Mouse (Mus musculus) neural tube, embryonic 15.5 days (tissue): ENCODE results near the gene Gabarap. TPM values are rescaled to one million over a fixed set of nuclear protein-coding genes. Genes with fewer than 3 reads are reported as not detected.

Source experiments
- ATAC-seq: fragments of 200-750 bp; cut with Nextera tagmentation; 2 replicates; pipeline ENCODE4 v1.8.0; 2017; ENCODE audit warnings: mild to moderate bottlenecking, moderate TSS enrichment, moderate library complexity; ENCODE audit not compliant: low FRiP score
- H3K27ac ChIP-seq: fragments of 300-500 bp; sonication (generic); replicated peaks from 2 replicates; pipeline ENCODE4 v1.5.1; 2015; ENCODE audit warnings: mild to moderate bottlenecking, inconsistent platforms
- H3K27me3 ChIP-seq: fragments of 300-500 bp; sonication (generic); replicated peaks from 2 replicates; pipeline ENCODE4 v1.6.1; 2015; ENCODE audit warnings: inconsistent platforms
- H3K36me3 ChIP-seq: fragments of 300-500 bp; sonication (generic); 2 replicates; pipeline ENCODE4 v1.6.1; 2015; ENCODE audit warnings: inconsistent platforms
- H3K4me1 ChIP-seq: fragments of 300-500 bp; sonication (generic); 2 replicates; pipeline ENCODE4 v1.6.1; 2015; ENCODE audit warnings: inconsistent platforms
- H3K4me2 ChIP-seq: fragments of 300-500 bp; sonication (generic); 2 replicates; pipeline ENCODE4 v1.6.1; 2015; ENCODE audit warnings: inconsistent platforms, mild to moderate bottlenecking, moderate library complexity
- H3K4me3 ChIP-seq: fragments of 300-500 bp; sonication (generic); replicated peaks from 2 replicates; pipeline ENCODE4 v1.5.1; 2015; ENCODE audit warnings: mild to moderate bottlenecking, inconsistent platforms
- H3K9ac ChIP-seq: fragments of 300-500 bp; sonication (generic); replicated peaks from 2 replicates; pipeline ENCODE4 v1.6.1; 2015; ENCODE audit warnings: mild to moderate bottlenecking, inconsistent platforms
- H3K9me3 ChIP-seq: fragments of 300-500 bp; sonication (generic); replicated peaks from 2 replicates; pipeline ENCODE4 v1.6.1; 2016; ENCODE audit warnings: inconsistent platforms
- WGBS: fragments of 180-500 bp; shearing (Covaris S2); methylation state at CpG from one replicate; pipeline ENCODE4 v1.1.7; 2015; ENCODE audit warnings: mixed read lengths; 5-methylcytosine and 5-hydroxymethylcytosine counted together
- polyA plus RNA-seq: library from polyadenylated mRNA; unstranded; fragments of >200 nt; fragmentation: Nextera tagmentation; extraction: Ambion mirVana; gene quantifications from 2 replicates; pipeline ENCODE4 v1.2.1, GENCODE M21; 2015

Gene Gabarap
- polyA plus RNA-seq, 1 experiment from 2014 or later = 565 TPM

DNA sequence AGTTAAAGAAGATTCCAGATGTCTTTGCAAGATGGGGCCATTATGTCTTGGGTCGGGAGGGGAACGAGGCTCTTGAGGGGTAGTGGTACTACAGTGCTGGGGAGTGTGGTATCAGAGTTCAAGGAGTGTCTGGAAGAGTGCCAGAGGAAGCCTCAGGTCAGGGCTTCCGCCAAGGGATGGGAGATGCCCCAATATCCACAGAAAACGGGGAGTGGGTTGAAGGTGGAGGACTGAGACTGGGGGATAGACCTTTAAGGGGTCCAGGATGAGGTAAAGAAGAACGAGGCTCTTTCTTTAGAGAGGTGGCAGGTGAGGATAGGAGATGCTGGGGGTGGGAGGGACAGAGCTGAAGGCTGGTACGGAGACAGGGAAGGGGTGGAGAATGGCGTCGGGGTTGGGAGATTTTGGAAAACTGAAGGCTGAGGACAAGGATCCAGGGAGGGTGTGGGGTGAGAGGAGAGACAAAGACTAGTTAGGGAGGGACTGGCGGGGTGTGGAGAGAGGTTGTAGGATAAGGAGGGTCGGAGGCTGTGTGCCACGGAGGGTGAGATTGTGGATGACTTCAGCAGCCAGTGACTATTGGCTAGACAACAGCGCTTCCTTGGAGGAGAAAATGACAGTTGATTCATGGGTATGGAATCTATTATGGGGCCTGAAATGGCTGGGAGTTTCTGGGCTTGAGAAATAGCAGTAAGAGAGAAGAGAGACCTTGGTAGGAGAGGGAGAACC, 37.6 kb downstream of the Gabarap start:
- WGBS = 20% methylated on average over 12 of the region's 12 CpGs
- Histone ChIP-seq H3K36me3 (peaks cover 33% of the 10 kb centered on the region), H3K4me3 (peak overlapping the region; percentile 37), H3K27ac (peak overlapping the region; percentile 96), H3K4me2 (peak overlapping the region; percentile 67), H3K4me1 (peaks cover 71% of the 10 kb centered on the region), H3K9me3 (no peaks in the 10 kb centered on the region), H3K9ac (peak overlapping the region; percentile 46), H3K27me3 (no peaks in the 10 kb centered on the region)
- ATAC-seq = peak; percentile 26

DNA sequence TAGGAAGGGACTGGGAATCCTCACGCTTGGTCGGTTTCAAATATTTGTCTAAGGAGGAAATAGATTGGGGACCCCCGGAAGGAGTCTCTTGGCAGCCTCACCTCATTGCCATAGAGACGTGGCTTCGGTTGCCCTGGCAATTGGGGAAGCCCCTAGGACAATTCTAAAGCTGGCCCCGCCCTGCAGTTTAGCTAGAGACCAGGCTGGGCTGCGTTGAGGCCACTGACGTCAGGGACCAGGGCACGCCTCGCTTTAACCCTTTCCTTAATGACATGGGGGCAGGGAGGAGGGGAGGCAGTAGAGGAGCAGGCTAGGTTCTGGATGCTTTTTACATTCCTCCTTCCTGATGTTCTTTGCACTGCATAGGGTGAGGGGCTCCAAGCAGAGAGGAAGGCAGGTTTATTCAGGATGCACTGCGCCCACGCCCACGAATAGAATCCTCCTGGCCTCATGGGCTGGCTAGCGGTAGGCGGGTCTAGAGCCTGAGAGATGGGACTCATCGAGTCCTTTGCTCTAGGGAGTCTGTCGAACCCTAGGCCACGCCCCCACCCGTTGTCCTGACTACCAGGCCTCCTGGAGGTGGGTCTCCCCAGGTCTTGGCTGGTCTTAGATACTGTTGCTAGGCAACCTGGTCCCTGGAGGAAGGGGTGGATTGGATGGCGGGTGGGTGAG, 38.3 kb downstream of the Gabarap start:
- peaks cover 37% of the 10 kb centered on the region for H3K36me3 ChIP-seq
- H3K4me2 ChIP-seq = peak overlapping the region; percentile 67
- ATAC-seq = peak; percentile 91
- peak overlapping the region; percentile 96 for H3K27ac ChIP-seq
- peaks cover 65% of the 10 kb centered on the region for H3K4me1 ChIP-seq
- H3K9ac ChIP-seq = peak overlapping the region; percentile 46
- WGBS = under 1% methylated on average over 20 of the region's 20 CpGs
- peak overlapping the region; percentile 37 for H3K4me3 ChIP-seq
- H3K27me3 ChIP-seq = no peaks in the 10 kb centered on the region
- no peaks in the 10 kb centered on the region for H3K9me3 ChIP-seq

DNA sequence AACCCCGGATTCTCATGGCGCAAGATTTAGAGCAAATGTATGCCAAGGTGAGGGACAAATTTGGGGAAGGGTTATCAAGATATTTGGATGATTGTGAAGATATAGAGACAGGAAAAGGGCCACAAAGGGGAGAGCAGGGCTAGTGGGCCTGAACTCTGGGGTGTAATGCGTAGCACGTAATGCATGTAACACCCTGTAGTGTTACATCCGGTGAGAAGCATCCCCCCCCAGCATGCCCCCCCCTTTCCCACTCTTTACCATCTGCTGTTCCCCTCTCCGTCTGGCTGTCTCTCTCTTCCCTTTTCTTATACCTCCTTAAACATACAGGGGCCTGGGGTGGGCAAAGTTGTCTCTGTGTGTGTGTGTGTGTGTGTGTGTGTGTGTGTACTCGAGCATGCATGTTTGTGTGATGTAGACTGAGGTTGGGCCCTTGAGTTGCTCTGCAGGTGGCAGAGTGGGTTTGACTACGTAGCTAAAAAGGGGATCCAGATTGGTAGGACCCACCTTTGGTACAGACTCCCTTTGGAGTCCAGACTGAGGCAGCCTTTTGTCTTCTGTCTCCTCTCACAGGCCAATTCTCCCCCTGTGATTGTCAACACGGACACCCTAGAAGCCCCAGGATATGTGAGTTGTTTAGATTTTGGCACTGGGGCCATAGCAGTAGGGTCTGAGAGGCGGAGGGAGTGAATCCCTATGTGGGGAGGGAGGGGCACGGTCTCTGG, 39.0 kb downstream of the Gabarap start:
- WGBS = 20% methylated on average over 11 of the region's 11 CpGs
- Histone ChIP-seq H3K27me3 (no peaks in the 10 kb centered on the region), H3K4me1 (peaks cover 58% of the 10 kb centered on the region), H3K9ac (peak overlapping the region; percentile 46), H3K36me3 (peaks cover 42% of the 10 kb centered on the region), H3K9me3 (no peaks in the 10 kb centered on the region), H3K27ac (peak overlapping the region; percentile 96), H3K4me3 (peak overlapping the region; percentile 37), H3K4me2 (peak overlapping the region; percentile 67)
- ATAC-seq = peak; percentile 49

DNA sequence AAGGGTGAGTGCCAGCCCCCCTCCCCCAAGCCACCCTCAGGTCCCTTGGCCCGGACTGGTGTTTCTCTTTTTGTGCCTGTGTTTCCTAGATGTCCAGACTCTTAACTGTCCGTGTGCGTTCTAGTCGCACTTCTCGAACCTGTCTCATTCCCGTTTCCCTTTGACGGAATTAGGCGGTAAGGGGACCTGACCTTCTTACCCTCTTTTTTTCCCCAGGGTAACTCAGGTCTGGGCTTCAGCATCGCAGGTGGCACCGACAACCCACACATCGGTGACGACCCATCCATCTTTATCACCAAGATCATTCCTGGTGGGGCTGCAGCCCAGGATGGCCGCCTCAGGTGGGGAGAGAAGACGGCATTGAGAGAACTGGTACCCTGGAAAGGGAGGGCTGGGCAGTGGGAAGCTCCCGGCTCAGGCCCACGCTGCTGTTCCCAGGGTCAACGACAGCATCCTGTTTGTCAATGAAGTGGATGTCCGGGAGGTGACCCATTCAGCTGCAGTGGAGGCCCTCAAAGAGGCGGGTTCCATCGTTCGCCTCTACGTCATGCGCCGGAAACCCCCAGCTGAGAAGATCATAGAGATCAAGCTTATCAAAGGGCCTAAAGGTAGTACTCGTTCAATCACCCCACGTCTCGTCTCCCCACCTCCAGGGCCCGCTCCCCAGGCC, 39.8 kb downstream of the Gabarap start:
- ATAC-seq = no peak
- Histone ChIP-seq H3K4me2 (peak overlapping the region; percentile 67), H3K36me3 (peaks cover 45% of the 10 kb centered on the region), H3K4me1 (peaks cover 50% of the 10 kb centered on the region), H3K27me3 (no peaks in the 10 kb centered on the region), H3K9ac (peak overlapping the region; percentile 46; the same call in 1 of the 2 replicates), H3K9me3 (no peaks in the 10 kb centered on the region), H3K27ac (peak overlapping the region; percentile 96), H3K4me3 (peak overlapping the region; percentile 37; the same call in 1 of the 2 replicates)
- 88% methylated on average over 28 of the region's 28 CpGs for WGBS

DNA sequence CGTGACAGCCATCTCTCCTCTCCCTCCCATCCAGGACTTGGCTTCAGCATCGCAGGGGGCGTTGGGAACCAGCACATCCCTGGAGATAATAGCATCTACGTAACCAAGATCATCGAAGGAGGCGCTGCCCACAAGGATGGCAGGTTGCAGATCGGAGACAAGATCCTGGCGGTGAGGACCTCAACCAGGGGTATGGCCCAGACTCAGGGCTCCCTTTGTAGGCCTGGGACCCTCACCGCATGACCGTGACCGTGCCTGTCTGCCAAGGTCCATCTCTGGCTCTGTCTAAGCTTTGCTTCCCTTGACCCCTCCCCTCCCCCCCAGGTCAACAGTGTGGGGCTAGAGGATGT, 40.4 kb downstream of the Gabarap start:
- Histone ChIP-seq H3K27ac (no peak overlapping the region), H3K9me3 (no peaks in the 10 kb centered on the region), H3K4me3 (no peak overlapping the region), H3K36me3 (peaks cover 47% of the 10 kb centered on the region), H3K27me3 (no peaks in the 10 kb centered on the region), H3K4me1 (peaks cover 45% of the 10 kb centered on the region), H3K4me2 (no peak overlapping the region), H3K9ac (no peak overlapping the region)
- 97% methylated on average over 11 of the region's 11 CpGs for WGBS
- no peak for ATAC-seq

DNA sequence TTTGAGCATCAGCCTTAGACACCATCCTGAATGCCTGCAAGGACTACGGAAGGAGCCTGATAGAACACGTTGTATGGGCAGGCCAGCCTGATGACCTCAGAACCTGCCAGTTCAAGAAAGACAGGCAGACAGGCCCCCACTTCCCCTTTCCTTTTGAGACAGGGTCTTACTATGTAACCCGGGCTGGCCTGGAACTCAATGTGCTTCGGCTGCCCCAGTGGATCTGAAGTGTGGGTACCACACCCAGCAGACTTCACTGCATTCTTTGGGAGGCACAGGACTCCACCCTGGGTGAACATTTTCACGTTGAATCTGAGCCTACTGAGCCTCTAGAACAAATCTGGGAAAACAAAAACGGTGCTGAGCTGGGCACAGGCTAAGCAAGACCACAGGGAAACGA, 47.2 kb downstream of the Gabarap start:
- Histone ChIP-seq H3K9me3 (no peaks in the 10 kb centered on the region), H3K9ac (no peak overlapping the region), H3K4me1 (no peaks in the 10 kb centered on the region), H3K4me3 (no peak overlapping the region), H3K36me3 (peaks cover 76% of the 10 kb centered on the region), H3K4me2 (no peak overlapping the region), H3K27me3 (no peaks in the 10 kb centered on the region), H3K27ac (no peak overlapping the region)
- 82% methylated on average over 7 of the region's 7 CpGs for WGBS
- no peak for ATAC-seq

DNA sequence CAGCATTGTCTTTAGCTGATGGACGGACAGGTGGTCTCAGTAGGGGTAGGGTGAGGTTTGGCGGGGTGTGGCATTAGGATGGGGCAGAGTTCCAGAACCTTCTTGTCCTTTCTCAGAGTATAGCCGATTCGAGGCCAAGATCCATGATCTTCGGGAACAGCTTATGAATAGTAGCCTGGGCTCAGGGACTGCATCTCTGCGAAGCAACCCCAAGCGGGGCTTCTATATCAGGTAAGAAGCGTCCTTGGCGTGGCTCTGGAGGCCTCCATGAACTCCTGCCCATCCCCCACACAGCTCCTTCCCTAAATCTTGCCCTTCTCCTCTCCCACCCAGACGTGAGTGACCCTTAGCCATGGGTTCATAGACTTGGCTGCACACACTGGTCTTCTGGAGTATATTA, 48.7 kb downstream of the Gabarap start:
- peaks cover 79% of the 10 kb centered on the region for H3K36me3 ChIP-seq
- no peak overlapping the region for H3K4me2 ChIP-seq
- no peak overlapping the region for H3K9ac ChIP-seq
- no peaks in the 10 kb centered on the region for H3K4me1 ChIP-seq
- ATAC-seq = no peak
- H3K4me3 ChIP-seq = no peak overlapping the region
- no peak overlapping the region for H3K27ac ChIP-seq
- 95% methylated on average over 10 of the region's 10 CpGs for WGBS
- H3K9me3 ChIP-seq = no peaks in the 10 kb centered on the region
- no peaks in the 10 kb centered on the region for H3K27me3 ChIP-seq

DNA sequence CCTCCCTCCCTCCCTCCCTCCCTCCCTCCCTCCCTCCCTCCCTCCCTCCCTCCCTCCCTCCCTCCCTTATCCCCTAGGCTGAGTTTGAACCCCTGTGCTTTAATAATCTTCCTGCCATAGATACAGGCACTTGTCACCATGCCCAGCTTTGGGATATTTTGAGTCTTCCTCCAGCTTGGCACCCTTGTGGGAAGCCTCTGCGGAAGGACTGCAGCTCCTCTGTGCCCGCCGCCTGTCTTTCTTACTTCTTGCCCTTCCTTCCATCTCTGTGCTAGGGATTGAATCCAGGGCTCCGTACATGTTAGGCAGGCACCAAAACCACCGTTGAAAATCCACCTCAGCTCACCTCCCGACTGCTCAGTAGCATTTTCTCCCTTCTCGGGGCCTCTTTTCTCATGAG, 49.2 kb downstream of the Gabarap start:
- no peak overlapping the region for H3K4me2 ChIP-seq
- no peaks in the 10 kb centered on the region for H3K9me3 ChIP-seq
- H3K36me3 ChIP-seq = peaks cover 80% of the 10 kb centered on the region
- no peak overlapping the region for H3K9ac ChIP-seq
- no peak overlapping the region for H3K27ac ChIP-seq
- H3K4me3 ChIP-seq = no peak overlapping the region
- no peak for ATAC-seq
- WGBS = 92% methylated on average over 7 of the region's 7 CpGs
- no peaks in the 10 kb centered on the region for H3K4me1 ChIP-seq
- H3K27me3 ChIP-seq = no peaks in the 10 kb centered on the region

DNA sequence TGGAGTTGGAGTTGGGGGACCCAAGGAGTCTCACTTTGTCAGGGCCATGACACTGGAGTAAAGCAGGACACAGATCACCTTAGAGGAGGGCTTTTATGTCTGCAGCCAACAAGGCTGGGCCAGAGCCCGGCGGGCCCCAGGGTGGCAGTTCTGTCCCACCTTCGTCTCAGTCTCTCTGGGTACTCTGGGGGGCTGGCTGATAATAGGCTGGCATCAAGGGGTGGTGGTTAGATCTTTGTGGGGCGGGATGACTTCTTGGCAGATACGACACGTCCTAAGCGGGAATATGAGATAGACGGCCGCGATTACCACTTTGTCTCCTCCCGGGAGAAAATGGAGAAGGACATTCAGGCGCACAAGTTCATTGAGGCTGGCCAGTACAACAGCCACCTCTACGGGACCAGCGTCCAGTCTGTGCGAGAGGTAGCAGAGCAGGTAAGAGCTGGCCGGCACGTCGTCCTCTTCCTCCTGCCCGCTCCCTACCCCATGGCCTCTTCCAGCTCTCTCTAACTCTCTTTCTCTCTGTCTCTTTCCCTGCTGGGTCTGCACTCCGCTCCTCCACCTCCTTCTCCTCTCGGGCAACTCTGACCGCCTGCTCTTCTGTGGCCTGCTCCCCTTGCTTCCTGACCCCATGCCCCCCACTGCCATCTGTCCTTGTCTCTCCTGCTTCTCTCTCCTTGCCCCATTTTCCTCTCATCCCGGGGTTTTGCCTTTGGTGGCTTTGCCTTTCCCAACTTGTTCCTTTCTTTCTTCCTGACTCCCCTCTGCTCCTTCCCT, 51.6 kb downstream of the Gabarap start:
- Histone ChIP-seq H3K27me3 (no peaks in the 10 kb centered on the region), H3K4me2 (no peak overlapping the region), H3K4me3 (no peak overlapping the region), H3K27ac (no peak overlapping the region), H3K9me3 (no peaks in the 10 kb centered on the region), H3K9ac (no peak overlapping the region), H3K36me3 (peaks cover 73% of the 10 kb centered on the region), H3K4me1 (no peaks in the 10 kb centered on the region)
- WGBS = 89% methylated on average over 23 of the region's 23 CpGs
- no peak for ATAC-seq

DNA sequence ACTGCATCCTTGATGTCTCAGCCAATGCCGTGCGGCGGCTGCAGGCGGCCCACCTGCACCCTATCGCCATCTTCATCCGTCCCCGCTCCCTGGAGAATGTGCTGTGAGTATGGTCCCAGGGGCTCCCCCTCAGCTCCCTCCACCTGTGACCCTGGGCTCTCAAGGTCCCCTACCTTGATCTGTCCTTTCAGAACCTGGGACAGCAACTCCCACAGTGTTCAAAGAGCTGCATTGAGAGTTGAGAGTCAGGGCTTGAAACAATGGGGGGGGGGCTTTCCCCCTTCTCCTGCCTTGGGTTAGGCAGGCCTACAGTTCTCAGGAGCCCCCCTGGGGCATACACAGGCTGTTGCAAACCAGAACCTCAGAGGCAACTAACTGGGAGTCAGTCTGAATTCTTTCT, 52.7 kb downstream of the Gabarap start:
- Histone ChIP-seq H3K4me2 (no peak overlapping the region), H3K9ac (no peak overlapping the region), H3K9me3 (no peaks in the 10 kb centered on the region), H3K27me3 (no peaks in the 10 kb centered on the region), H3K4me1 (no peaks in the 10 kb centered on the region), H3K36me3 (peaks cover 63% of the 10 kb centered on the region), H3K4me3 (no peak overlapping the region), H3K27ac (no peak overlapping the region)
- 89% methylated on average over 7 of the region's 7 CpGs for WGBS
- no peak for ATAC-seq
